Mouse (Mus musculus) forebrain, postnatal 0 days (tissue): ENCODE measurements around the gene Cd63. TPM values are rescaled to one million over a fixed set of nuclear protein-coding genes. Genes with fewer than 3 reads are reported as not detected.

ENCODE experiments used
- ATAC-seq: fragments of 200-750 bp; cut with Nextera tagmentation; 2 replicates; pipeline ENCODE4 v1.8.0; 2017; ENCODE audit warnings: mild to moderate bottlenecking, moderate library complexity
- DNase-seq: peaks from one replicate; pipeline ENCODE4 v3.0.0-alpha.2; 2015
- H3K27ac ChIP-seq: fragments of 300-500 bp; sonication (generic); 2 replicates; pipeline ENCODE4 v1.5.1; 2014; ENCODE audit warnings: low read depth, mild to moderate bottlenecking, antibody characterized with exemption, low read length, moderate library complexity, mixed read lengths
- H3K27me3 ChIP-seq: fragments of 300-500 bp; sonication (generic); 2 replicates; pipeline ENCODE4 v1.6.1; 2014; ENCODE audit warnings: mild to moderate bottlenecking, low read length, mixed read lengths; ENCODE audit not compliant: insufficient read depth
- H3K36me3 ChIP-seq: fragments of 300-500 bp; sonication (generic); 2 replicates; pipeline ENCODE4 v1.6.1; 2014; ENCODE audit warnings: mild to moderate bottlenecking, moderate library complexity; ENCODE audit not compliant: insufficient read depth
- H3K4me1 ChIP-seq: fragments of 300-500 bp; sonication (generic); 2 replicates; pipeline ENCODE4 v1.6.1; 2014; ENCODE audit warnings: antibody characterized with exemption; ENCODE audit not compliant: insufficient read depth
- H3K4me2 ChIP-seq: fragments of 300-500 bp; sonication (generic); 2 replicates; pipeline ENCODE4 v1.6.1; 2014; ENCODE audit warnings: low read depth, mild to moderate bottlenecking, moderate library complexity
- H3K4me3 ChIP-seq: fragments of 300-500 bp; sonication (generic); 2 replicates; pipeline ENCODE4 v1.5.1; 2014; ENCODE audit warnings: low read depth, low read length, mixed read lengths
- H3K9ac ChIP-seq: fragments of 300-500 bp; sonication (generic); 2 replicates; pipeline ENCODE4 v1.6.1; 2014; ENCODE audit warnings: mild to moderate bottlenecking
- H3K9me3 ChIP-seq: fragments of 300-500 bp; sonication (generic); 2 replicates; pipeline ENCODE4 v1.6.1; 2016; ENCODE audit warnings: low read length
- CTCF ChIP-seq: sonication (generic); IDR thresholded peaks from 2 replicates; pipeline ENCODE4 v1.5.1; 2016; ENCODE audit warnings: antibody characterized with exemption, control low read depth, low read depth
- WGBS: fragments of 180-500 bp; shearing (Covaris S2); extraction: QIAGEN DNeasy Blood & Tissue Kit; methylation state at CpG from one replicate; pipeline ENCODE4 v1.1.7; 2014; 5-methylcytosine and 5-hydroxymethylcytosine counted together
- polyA plus RNA-seq: library from polyadenylated mRNA; unstranded; fragments of >200 nt; fragmentation: Nextera tagmentation; extraction: Ambion mirVana; gene quantifications from 2 replicates; pipeline ENCODE4 v1.2.1, GENCODE M21; 2015
- total RNA-seq: library from RNA; depleted of rRNA; stranded (reverse); fragments of >200 nt; gene quantifications from 2 replicates; pipeline ENCODE4 v1.2.3, GENCODE M21; 2014

Cd63 gene
- total and polyA plus RNA-seq, 2 experiments from 2014 or later = 11.7 to 188 TPM

DNA sequence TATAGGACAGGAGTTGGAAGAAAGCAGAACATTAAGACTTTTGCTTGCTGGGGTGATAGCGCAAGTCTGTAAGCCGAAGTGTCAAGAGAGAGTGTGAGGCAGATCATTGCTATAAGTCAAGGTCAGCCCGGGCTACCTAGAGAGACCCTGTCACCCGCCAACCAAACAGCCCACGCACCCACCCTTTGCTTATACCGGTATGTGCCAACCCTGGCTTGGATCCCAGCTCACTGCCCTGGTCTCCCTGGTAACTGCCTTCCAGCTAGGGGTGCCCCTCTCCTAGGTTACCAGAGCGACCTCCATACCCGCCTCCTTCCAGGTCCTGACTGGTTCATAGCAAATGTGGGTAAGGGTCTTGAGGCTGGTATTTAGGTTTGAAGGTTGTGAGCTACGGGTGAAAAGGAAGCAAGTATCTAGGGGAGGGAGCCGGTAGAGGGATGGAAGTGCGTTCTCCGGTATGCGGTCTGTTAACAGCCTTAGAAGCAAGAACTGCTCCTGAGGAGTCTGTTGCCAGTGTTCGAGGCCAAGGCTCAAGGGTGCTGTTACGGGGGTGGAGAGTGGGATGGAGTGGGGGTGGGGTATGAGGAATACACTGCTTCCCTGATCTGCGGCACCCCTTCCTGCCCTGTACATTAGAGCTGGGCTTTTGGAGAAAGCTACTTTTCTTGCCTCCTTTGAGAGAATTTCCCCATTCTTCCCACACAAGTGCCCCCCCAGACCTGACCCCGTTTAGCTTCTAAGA, 4.7 kb upstream of the Cd63 start:
- Histone ChIP-seq H3K4me3 (peak overlapping the region; percentile 16; the same call in 1 of the 2 replicates), H3K9ac (peak overlapping the region; percentile 31; the same call in 1 of the 2 replicates), H3K27me3 (no peaks in the 10 kb centered on the region), H3K9me3 (no peaks in the 10 kb centered on the region), H3K4me1 (peaks cover 7% of the 10 kb centered on the region), H3K36me3 (no peaks in the 10 kb centered on the region), H3K4me2 (peak overlapping the region; percentile 33), H3K27ac (no peak overlapping the region)
- WGBS = 2% methylated on average over 17 of the region's 17 CpGs
- no peak for TF ChIP-seq CTCF
- DNase-seq (peak; percentile 70), ATAC-seq (peak; percentile 57)

DNA sequence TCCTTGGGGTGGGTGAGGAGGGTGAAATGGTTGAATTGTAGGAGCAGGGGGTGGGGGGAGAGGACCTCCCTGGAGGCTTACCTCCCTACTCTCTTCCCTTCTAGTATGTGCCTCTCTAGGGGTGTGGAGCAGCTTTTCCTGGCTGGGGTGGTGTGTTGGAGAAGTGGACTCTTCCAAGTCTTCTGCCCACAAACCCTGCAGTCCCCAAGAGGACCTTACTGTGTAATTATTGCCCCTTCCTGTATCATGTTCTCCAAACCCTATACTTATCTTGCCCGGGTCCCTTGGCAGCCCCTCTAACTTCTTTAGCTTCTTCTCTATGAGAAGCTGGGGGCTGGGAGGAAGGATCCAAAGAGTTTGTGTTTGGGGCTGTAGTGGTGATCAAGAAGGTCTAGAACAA, 4.0 kb upstream of the Cd63 start:
- no peak for ATAC-seq
- H3K4me2 ChIP-seq = peak overlapping the region; percentile 33; the same call in 1 of the 2 replicates
- H3K4me3 ChIP-seq = no peak overlapping the region

DNA sequence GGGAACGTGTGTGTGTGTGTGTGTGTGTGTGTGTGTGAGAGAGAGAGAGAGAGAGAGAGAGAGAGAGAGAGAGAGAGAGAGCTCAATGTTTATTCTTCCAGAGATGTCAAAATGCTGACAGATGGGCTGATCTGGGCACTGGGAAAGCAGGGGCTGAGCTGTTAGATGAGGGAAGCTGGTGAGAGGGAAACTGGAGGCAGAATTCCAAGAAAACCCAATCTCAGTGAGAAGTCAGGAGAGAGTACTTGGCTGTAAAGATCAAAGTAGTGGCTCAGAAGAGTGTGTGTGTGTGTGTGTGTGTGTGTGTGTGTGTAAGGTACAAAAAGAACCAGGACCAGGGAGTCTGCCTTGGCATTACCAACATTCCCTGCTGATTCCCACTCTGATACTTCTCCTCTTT, 3.3 kb upstream of the Cd63 start:
- Histone ChIP-seq H3K4me2 (no peak overlapping the region), H3K4me3 (no peak overlapping the region), H3K36me3 (no peaks in the 10 kb centered on the region), H3K9me3 (no peaks in the 10 kb centered on the region), H3K9ac (no peak overlapping the region), H3K27ac (no peak overlapping the region), H3K27me3 (no peaks in the 10 kb centered on the region), H3K4me1 (peaks cover 4% of the 10 kb centered on the region)
- WGBS = 11% methylated on average over 1 of the region's 1 CpGs
- DNase-seq (peak; percentile 66), ATAC-seq (peak; percentile 36)
- TF ChIP-seq CTCF = no peak

More for the DNA sequence above, 4.0 kb upstream of the Cd63 start:
- Histone ChIP-seq H3K36me3 (no peaks in the 10 kb centered on the region), H3K4me1 (peaks cover 7% of the 10 kb centered on the region), H3K9me3 (no peaks in the 10 kb centered on the region), H3K9ac (no peak overlapping the region), H3K27ac (no peak overlapping the region), H3K27me3 (no peaks in the 10 kb centered on the region)
- DNase-seq = no peak
- TF ChIP-seq CTCF = no peak
- 43% methylated on average over 1 of the region's 1 CpGs for WGBS

DNA sequence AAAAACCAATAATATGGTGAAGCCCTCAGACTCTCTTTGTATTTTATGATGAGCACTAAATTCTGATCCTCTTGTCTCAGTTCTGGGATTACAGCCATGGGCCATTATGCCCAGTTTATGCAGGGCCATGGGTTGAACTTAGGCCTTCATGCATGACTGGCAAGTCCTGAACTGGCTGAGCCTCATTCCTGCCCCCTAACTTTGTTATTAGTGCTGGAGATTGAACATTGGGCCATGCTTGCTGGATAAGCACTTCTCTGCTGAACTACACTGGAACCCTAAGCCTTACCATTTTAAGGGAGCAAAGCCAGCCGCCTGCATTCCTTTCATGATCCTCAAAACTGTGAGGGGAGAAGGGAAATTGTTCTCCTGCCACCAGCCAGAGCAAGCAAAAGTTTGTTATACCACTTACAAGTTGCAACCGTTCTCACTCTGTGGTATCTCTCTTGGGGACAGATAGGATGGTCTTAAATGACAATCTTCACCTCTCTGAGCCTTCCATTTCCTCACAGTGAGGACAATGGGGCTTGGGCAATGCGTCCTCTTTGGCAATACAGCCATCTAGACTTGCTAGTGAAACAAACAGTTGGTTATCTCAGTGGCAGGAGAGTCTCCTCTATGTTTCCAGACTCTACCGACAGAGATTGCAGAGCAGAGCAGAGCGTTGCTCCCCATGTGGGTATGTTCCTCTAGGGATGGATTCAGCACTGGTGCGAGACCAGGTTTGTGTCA, 864 bp upstream of the Cd63 start:
- no peak for TF ChIP-seq CTCF
- no peak overlapping the region for H3K9ac ChIP-seq
- ATAC-seq (no peak), DNase-seq (no peak)
- no peak overlapping the region for H3K4me3 ChIP-seq
- no peaks in the 10 kb centered on the region; the same call in 1 of the 2 replicates for H3K4me1 ChIP-seq
- no peaks in the 10 kb centered on the region for H3K9me3 ChIP-seq
- 85% methylated on average over 6 of the region's 6 CpGs for WGBS
- no peak overlapping the region for H3K27ac ChIP-seq
- no peaks in the 10 kb centered on the region for H3K27me3 ChIP-seq
- H3K4me2 ChIP-seq = no peak overlapping the region
- no peaks in the 10 kb centered on the region for H3K36me3 ChIP-seq

DNA sequence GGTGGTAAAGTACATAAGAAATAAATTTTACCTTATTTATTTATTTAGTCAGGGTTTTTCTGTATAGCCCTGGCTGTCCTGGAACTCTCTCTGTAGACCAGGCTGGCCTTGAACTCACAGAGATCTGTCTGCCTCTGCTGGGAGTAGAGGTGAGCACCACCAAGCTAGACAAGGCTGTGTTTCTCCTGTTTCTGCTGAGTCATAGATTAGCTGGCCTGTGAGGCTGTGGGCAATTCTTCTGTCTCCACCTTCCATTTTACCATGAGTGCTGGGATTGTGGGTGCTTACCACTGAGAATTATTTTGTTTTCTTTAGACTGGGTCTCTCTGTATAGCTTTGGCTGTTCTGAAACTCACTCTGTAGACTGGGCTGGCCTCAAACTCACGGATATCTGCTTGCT, 620 bp downstream of the Cd63 start:
- 75% methylated on average over 1 of the region's 1 CpGs for WGBS
- ATAC-seq = no peak
- TF ChIP-seq CTCF = no peak

DNA sequence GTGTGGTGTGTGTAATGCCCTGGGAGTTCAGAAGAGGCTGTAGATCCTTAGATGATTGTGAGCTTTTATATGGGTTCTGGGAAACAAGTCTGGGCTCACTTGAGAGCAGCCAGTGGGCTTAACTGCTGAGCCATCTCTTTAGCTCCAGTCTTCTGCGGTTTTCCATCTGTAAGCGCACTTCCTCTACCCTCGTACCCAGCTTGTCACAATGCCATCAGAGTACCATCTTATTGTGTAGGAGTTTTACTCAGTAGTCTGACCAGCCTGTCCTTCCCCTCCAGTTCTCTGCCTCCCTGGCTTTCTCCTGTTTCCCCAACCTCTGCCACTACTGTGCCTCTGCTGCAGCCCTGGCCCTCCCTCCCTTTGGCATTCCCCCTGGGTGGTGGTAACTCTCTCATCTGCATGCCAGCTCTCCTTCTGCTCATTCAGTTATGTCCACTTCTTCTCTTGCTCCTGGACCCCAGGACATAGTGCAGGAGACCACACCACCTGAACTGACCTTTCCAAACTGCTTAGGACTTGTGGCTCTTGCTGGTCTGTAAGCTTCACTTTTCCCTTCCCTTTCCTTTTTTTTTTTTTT, 1.7 kb downstream of the Cd63 start:
- Histone ChIP-seq H3K4me3 (no peak overlapping the region), H3K36me3 (no peaks in the 10 kb centered on the region), H3K9me3 (no peaks in the 10 kb centered on the region), H3K27me3 (no peaks in the 10 kb centered on the region), H3K4me2 (no peak overlapping the region), H3K27ac (no peak overlapping the region), H3K9ac (no peak overlapping the region), H3K4me1 (no peaks in the 10 kb centered on the region)
- 76% methylated on average over 3 of the region's 3 CpGs for WGBS
- no peak for ATAC-seq
- no peak for DNase-seq
- TF ChIP-seq CTCF = no peak

More for the DNA sequence above, 620 bp downstream of the Cd63 start:
- Histone ChIP-seq H3K36me3 (no peaks in the 10 kb centered on the region), H3K27me3 (no peaks in the 10 kb centered on the region), H3K9ac (no peak overlapping the region), H3K4me2 (no peak overlapping the region), H3K4me1 (no peaks in the 10 kb centered on the region; the same call in 1 of the 2 replicates), H3K27ac (no peak overlapping the region), H3K4me3 (no peak overlapping the region), H3K9me3 (no peaks in the 10 kb centered on the region)
- DNase-seq = no peak

DNA sequence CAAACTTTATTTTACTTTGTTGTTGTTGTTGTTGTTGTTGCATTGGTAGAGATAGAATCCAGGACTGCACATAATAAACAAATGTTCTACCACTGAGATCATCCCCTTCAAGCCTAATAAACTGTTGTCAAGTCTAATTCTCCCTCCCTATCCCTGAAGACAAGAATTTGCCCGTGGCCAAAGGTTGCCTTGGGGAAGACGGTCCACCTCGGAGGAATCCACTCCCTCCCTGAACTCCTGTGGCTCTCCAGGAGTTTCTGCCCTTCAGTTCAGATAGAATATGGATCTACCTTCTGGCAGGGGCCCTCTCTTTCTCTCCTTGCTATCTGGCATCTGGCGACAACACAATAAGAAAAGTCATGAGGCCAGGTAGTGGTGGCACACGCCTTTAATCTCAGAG, 4.0 kb downstream of the Cd63 start:
- Histone ChIP-seq H3K9ac (no peak overlapping the region), H3K27ac (no peak overlapping the region), H3K4me2 (no peak overlapping the region), H3K4me3 (no peak overlapping the region), H3K4me1 (no peaks in the 10 kb centered on the region), H3K9me3 (no peaks in the 10 kb centered on the region), H3K27me3 (no peaks in the 10 kb centered on the region), H3K36me3 (no peaks in the 10 kb centered on the region)
- TF ChIP-seq CTCF = no peak
- DNase-seq (no peak), ATAC-seq (no peak)
- 79% methylated on average over 5 of the region's 5 CpGs for WGBS
